ENCODE assay signal across 14 mouse cellular contexts in genomic region chr5:114793317-114793716, GRCm38 (mm10). TPM values are rescaled to one million over a fixed set of nuclear protein-coding genes. Genes with fewer than 3 reads are reported as not detected.
DNase-seq lines count a peak whose midpoint lies in the region; ATAC-seq lines count a peak whose summit lies in the region.
"Had no signal": no experiment of that assay in that cellular context is flagged by ENCODE, and none has a peak within 500 bp of the region (broad histone marks: within the 10 kb centered on the region; RNA-seq: fewer than 3 reads in every experiment).

No protein-coding gene starts in this region.

- H3K4me1 ChIP-seq in liver, embryonic 16.5 days (ENCODE audit: control insufficient read depth, low read depth, low read length) = peaks cover 18% of the 10 kb centered on the region
- peaks cover 26% of the 10 kb centered on the region for H3K4me1 ChIP-seq in liver, embryonic 12.5 days

- peak; percentile 71 for ATAC-seq in liver, embryonic 16.5 days (ENCODE audit: low read depth)
- no peak for ATAC-seq in liver, embryonic 12.5 days
- ATAC-seq in CD4-positive, CD25-positive, alpha-beta regulatory T cell, adult 4 months = no peak
- ATAC-seq: forebrain, embryonic 16.5 days; midbrain, embryonic 15.5 days had no signal

- 72% methylated on average over 7 of the region's 7 CpGs for WGBS in liver, embryonic 16.5 days (ENCODE audit: insufficient replicate concordance)
- WGBS in liver, embryonic 12.5 days (ENCODE audit: insufficient replicate concordance) = 81% methylated on average over 7 of the region's 7 CpGs

- H3K27ac ChIP-seq in liver, embryonic 16.5 days (ENCODE audit: low read length) = no peak overlapping the region
- H3K27ac ChIP-seq in liver, embryonic 12.5 days = no peak overlapping the region
- H3K27ac ChIP-seq: embryonic facial prominence, embryonic 12.5 days; limb, embryonic 13.5 days; midbrain, embryonic 15.5 days had no signal

- no peak overlapping the region for H3K4me3 ChIP-seq in liver, embryonic 16.5 days (ENCODE audit: low read depth, low read length)
- no peak overlapping the region for H3K4me3 ChIP-seq in liver, embryonic 12.5 days
- H3K4me3 ChIP-seq: embryonic facial prominence, embryonic 12.5 days; heart, embryonic 12.5 days; limb, embryonic 13.5 days; midbrain, embryonic 15.5 days had no signal

- no peak overlapping the region for H3K4me2 ChIP-seq in liver, embryonic 16.5 days (ENCODE audit: low read depth, low read length)
- H3K4me2 ChIP-seq in liver, embryonic 12.5 days = no peak overlapping the region
- H3K4me2 ChIP-seq: embryonic facial prominence, embryonic 12.5 days; heart, embryonic 12.5 days; limb, embryonic 13.5 days; midbrain, embryonic 15.5 days had no signal

- peaks cover 34% of the 10 kb centered on the region for H3K36me3 ChIP-seq in liver, embryonic 16.5 days (ENCODE audit: control insufficient read depth, insufficient read depth)
- H3K36me3 ChIP-seq in liver, embryonic 12.5 days = peaks cover 96% of the 10 kb centered on the region

- no peaks in the 10 kb centered on the region for H3K9me3 ChIP-seq in liver, embryonic 16.5 days (replicated peaks; ENCODE audit: control insufficient read depth, low read length)
- no peaks in the 10 kb centered on the region for H3K9me3 ChIP-seq in liver, embryonic 12.5 days (replicated peaks)
- H3K9me3 ChIP-seq: embryonic facial prominence, embryonic 12.5 days; heart, embryonic 12.5 days; limb, embryonic 13.5 days; midbrain, embryonic 15.5 days had no signal

- no peak overlapping the region for H3K9ac ChIP-seq in liver, embryonic 16.5 days (ENCODE audit: low read depth, low read length)
- H3K9ac ChIP-seq in liver, embryonic 12.5 days = no peak overlapping the region
- H3K9ac ChIP-seq: embryonic facial prominence, embryonic 12.5 days; heart, embryonic 12.5 days; limb, embryonic 13.5 days; midbrain, embryonic 15.5 days had no signal

- peak; percentile 48 to 67 for DNase-seq in heart, adult 9 months (ENCODE audit: low spot score in 2 of 2)
- no peak for DNase-seq in heart, postnatal 10 days
- DNase-seq in cerebellum, postnatal 36 days = peak; percentile 36 to 54
- peak; percentile 95 for DNase-seq in lung, postnatal 36 days
- no peak for DNase-seq in right cerebral cortex, postnatal 10 days (ENCODE audit: low spot score in 2 of 2)
- DNase-seq: right cerebral cortex, postnatal 14 days had no signal

- intact Hi-C loops in heart, postnatal 10 days (cut with DNase I) = no loop called here

- H3K27me3 ChIP-seq in liver, embryonic 16.5 days (ENCODE audit: control insufficient read depth, insufficient read depth, low read depth, low read length) = no peaks in the 10 kb centered on the region
- no peaks in the 10 kb centered on the region for H3K27me3 ChIP-seq in liver, embryonic 12.5 days (replicated peaks)
- H3K27me3 ChIP-seq: heart, embryonic 12.5 days; midbrain, embryonic 15.5 days had no signal

RNA-seq across cellular contexts. Expression of gene Git2, which starts 18.0 kb away (rescaled TPM):
- total RNA-seq in heart, postnatal 10 days (2021) = 10 to 100 TPM; 48.0 to 52.2 TPM
- polyA plus RNA-seq in liver, embryonic 16.5 days (2015; fragmentation: Nextera tagmentation; extraction: Ambion mirVana) = 15.4 and 16.1 TPM in 2 replicates
- polyA plus RNA-seq in liver, embryonic 12.5 days (2016; fragmentation: Nextera tagmentation; extraction: Ambion mirVana) = 28.1 and 28.3 TPM in 2 replicates
- polyA plus RNA-seq in CD4-positive, CD25-positive, alpha-beta regulatory T cell, adult 4 months (2017; shearing (Covaris generic)) = 100 to 1,000 TPM; 147 to 207 TPM

RNA-seq across cellular contexts. Expression of gene Ankrd13a, which starts 18.8 kb away (rescaled TPM):
- 10 to 100 TPM; 54.4 to 55.6 TPM for total RNA-seq in heart, postnatal 10 days (2021)
- polyA plus RNA-seq in liver, embryonic 16.5 days (2015; fragmentation: Nextera tagmentation; extraction: Ambion mirVana) = 10.0 and 11.8 TPM in 2 replicates
- polyA plus RNA-seq in liver, embryonic 12.5 days (2016; fragmentation: Nextera tagmentation; extraction: Ambion mirVana) = 85.2 and 87.5 TPM in 2 replicates
- polyA plus RNA-seq in CD4-positive, CD25-positive, alpha-beta regulatory T cell, adult 4 months (2017; shearing (Covaris generic)) = 10 to 100 TPM; 13.9 to 23.3 TPM

RNA-seq across cellular contexts. Expression of gene 1500011B03Rik, which starts 30.0 kb away (rescaled TPM):
- total RNA-seq in heart, postnatal 10 days (2021) = 10 to 100 TPM; 15.5 to 17.8 TPM
- 19.4 and 22.7 TPM in 2 replicates for polyA plus RNA-seq in liver, embryonic 16.5 days (2015; fragmentation: Nextera tagmentation; extraction: Ambion mirVana)
- 37.4 and 41.8 TPM in 2 replicates for polyA plus RNA-seq in liver, embryonic 12.5 days (2016; fragmentation: Nextera tagmentation; extraction: Ambion mirVana)
- polyA plus RNA-seq in CD4-positive, CD25-positive, alpha-beta regulatory T cell, adult 4 months (2017; shearing (Covaris generic)) = 10 to 100 TPM; 51.9 to 57.3 TPM

Comparison
In these comparisons a context has a peak if more than half of its experiments do, and no peak if none do; other contexts are left out.
1. DNase-seq: peak in heart, adult 9 months (2 of 2), cerebellum, postnatal 36 days (2 of 2) and lung, postnatal 36 days (single experiment); none in heart, postnatal 10 days (0 of 2) and right cerebral cortex, postnatal 10 days (0 of 2).